Mouse (Mus musculus) cerebellum, postnatal 14 days (tissue): ENCODE data around the gene Agfg1.
"Not testable (repeated sequence)": the region's sequence is repeated elsewhere in the genome, so short reads cannot be mapped to it uniquely, and the experiment has no call there.

Experiments used
- DNase-seq, 2 experiments: peaks; one replicate each; pipeline ENCODE4 v3.0.0; 2021; ENCODE audit warnings: mixed read lengths in 2 of 2

The Agfg1 gene

DNA sequence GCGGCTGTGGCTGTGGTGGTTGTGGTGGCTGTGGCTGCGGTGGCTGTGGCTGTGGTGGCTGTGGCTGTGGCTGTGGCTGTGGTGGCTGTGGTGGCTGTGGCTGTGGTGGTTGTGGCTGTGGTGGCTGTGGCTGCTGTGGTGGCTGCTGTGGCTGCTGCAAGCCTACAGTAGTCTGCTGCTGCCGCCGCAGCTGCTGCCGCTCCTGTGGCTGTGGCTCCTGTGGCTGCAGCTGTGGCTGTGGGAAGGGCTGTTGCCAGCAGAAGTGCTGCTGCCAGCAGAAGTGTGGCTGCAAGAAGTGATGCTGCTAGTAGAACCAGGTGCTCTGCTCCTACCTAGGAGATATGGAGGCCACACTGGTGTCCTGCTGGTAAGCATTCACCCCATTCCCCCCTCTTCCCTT is 74.2 kb downstream of the Agfg1 start:
- DNase-seq: not testable (repeated sequence)

DNA sequence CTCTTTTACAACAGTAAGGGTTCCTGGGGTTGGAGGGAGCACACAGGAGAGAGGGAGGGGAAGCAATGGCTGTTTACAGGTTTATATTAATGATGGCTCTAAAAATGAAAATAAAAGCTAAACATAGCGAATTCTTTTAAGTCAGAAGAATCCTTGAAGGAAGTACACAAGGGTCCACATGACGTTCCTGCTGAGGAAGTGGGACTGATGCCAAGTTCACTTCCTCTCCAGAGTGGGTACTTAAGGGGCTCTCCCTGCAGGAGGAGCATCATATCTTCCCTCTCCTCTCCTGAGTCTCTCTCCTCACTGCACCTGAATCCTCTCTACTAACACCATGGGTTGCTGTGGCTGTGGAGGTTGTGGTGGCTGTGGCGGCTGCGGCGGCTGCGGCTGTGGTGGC is 85.4 kb downstream of the Agfg1 start, which contains the start of gene A030014E15Rik:
Gene A030014E15Rik, plus strand, starts transcription at position 268 of the 400 bp plus-strand sequence.
- no peak for DNase-seq

DNA sequence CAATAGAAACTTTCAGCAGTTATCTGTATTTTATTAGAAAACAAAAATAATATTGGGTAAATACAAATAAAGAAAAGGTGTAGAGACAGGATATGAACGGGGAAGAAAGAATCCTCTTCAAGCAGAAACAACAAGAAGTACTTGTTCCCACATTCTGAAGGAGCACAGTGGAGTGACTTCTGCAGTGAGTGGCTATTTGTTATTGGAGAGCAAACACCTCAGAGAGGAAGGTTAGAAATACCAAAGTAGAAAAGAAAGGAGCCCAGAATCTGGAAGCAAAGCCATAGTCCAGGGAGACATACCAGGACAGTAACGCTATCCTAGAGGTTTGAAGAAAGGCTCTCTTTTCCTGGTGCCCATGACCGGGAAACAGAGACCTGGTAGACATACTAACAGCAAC is 91.3 kb downstream of the Agfg1 start:
- DNase-seq: not testable (repeated sequence)

DNA sequence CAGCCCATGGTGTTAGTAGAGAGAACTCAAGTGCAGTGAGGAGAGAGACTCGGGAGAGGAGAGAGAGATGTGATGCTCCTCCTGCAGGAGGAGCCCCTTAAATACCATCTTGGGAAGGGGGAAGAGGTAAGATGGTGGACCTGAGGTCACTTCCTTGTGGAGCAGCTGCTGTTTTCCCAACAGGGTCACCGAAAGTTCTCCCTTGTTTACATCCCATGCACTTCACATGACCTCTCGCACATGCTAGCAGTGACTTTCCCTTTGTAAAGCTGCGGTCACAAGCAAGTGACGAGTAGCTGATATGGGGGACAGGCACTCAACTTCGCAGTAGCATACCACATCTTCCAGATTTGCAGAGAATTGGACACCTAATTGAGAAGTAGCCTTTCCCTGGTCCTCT is 92.0 kb downstream of the Agfg1 start, which contains the start of gene Gm6217:
Gene Gm6217, minus strand, starts transcription at position 74 of the 400 bp plus-strand sequence.
- not testable (repeated sequence) for DNase-seq

DNA sequence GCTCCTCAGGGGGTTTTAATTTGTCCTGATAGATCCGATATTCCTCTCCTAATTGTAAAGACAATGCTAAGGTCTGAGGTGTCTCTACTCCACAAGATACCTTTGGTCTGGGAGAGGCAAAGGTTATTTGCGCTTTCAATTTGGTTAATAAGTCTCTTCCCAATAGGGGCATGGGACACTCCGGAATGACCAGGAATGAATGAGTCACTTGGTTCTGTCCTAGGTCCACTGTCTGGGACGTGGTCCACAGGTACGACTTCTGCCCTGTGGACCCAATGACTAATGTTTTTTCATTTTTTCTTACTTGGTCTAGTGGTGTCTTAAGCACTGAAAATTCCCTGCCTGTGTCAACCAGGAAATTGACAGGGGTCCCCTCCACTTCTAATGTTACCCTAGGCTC is 99.4 kb downstream of the Agfg1 start:
- DNase-seq: no peak

DNA sequence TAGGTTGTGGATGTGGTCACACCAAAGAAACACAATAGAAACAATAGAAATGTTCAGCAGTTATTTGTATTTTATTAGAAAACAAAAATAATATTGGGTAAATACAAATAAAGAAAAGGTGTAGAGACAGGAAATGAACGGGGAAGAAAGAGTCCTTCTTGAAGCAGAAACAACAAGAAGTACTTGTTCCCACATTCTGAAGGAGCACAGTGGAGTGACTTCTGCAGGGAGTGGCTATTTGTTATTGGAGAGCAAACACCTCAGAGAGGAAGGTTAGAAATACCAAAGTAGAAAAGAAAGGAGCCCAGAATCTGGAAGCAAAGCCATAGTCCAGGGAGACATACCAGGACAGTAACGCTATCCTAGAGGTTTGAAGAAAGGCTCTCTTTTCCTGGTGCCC is 103.2 kb downstream of the Agfg1 start:
- DNase-seq: not testable (repeated sequence)

DNA sequence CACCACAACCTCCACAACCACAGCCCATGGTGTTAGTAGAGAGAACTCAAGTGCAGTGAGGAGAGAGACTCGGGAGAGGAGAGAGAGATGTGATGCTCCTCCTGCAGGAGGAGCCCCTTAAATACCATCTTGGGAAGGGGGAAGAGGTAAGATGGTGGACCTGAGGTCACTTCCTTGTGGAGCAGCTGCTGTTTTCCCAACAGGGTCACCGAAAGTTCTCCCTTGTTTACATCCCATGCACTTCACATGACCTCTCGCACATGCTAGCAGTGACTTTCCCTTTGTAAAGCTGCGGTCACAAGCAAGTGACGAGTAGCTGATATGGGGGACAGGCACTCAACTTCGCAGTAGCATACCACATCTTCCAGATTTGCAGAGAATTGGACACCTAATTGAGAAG is 104.0 kb downstream of the Agfg1 start, which contains the start of gene A030003K21Rik:
Gene A030003K21Rik, minus strand, starts transcription at position 94 of the 400 bp plus-strand sequence.
- not testable (repeated sequence) for DNase-seq

DNA sequence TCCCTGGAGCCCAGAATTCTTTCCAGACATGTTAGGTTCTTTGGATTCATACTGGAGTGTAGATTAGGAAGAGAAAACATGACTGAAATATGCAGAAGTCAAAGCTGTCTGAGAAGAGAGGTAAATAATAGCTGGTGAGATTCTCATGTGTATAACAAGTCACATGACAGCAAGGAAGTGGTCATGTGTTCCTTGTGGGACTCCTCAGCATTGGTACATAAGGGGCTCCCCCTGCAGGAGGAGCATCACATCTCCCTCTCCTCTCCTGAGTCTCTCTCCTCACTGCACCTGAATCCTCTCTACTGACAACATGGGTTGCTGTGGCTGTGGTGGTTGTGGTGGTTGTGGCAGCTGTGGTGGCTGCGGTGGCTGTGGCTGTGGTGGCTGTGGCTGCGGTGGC is 106.7 kb downstream of the Agfg1 start:
- DNase-seq: not testable (repeated sequence)

DNA sequence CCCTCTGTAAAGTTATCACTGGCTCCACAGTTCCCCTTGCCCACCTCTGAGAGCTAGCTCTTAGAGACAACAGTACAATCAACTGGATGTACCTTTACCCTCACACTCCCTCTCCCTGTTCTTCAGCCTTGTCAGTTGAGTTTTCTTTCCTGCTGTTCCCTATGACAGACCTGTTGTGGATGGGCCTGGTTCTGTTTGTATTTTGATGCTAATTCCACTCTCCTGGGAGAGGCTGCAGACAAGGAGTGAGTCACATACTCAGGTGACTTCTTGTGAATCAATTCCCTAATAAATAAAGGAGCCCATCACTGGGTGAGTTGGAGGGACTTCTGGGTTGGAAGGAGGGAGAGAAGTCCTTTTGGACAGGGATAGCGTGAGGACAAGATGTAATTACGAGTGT is 109.3 kb downstream of the Agfg1 start:
- DNase-seq: no peak
